9 mouse cellular contexts compared by ENCODE assay signal in genomic region chr7:130834958-130835861, GRCm38 (mm10). TPM values are rescaled to one million over a fixed set of nuclear protein-coding genes. Genes with fewer than 3 reads are reported as not detected.
DNase-seq lines count a peak whose midpoint lies in the region; ATAC-seq lines count a peak whose summit lies in the region.
"Had no signal": no experiment of that assay in that cellular context is flagged by ENCODE, and none has a peak within 500 bp of the region (broad histone marks: within the 10 kb centered on the region; RNA-seq: fewer than 3 reads in every experiment).

No protein-coding gene starts in this region.

- H3K36me3 ChIP-seq in heart, embryonic 15.5 days = no peaks in the 10 kb centered on the region
- H3K36me3 ChIP-seq: embryonic facial prominence, embryonic 15.5 days had no signal

- no peak overlapping the region for H3K4me3 ChIP-seq in heart, embryonic 15.5 days
- H3K4me3 ChIP-seq: embryonic facial prominence, embryonic 15.5 days had no signal

- WGBS in heart, embryonic 15.5 days = 26% methylated on average over 18 of the region's 18 CpGs

- peak; percentile 34 for DNase-seq in cerebellum, adult 11 months
- DNase-seq in cerebellum, adult 18-20 months = peak; percentile 39 to 47
- peak; percentile 78 to 80 for DNase-seq in kidney, postnatal 25 days
- peak; percentile 63 for DNase-seq in neural tube, embryonic 10.5 days (ENCODE audit: extremely low spot score, low spot score)
- DNase-seq in left cerebral cortex, adult 18-20 months (ENCODE audit: low spot score in 2 of 2) = no peak
- no peak for DNase-seq in urinary bladder, postnatal 4 days (ENCODE audit: low spot score in 2 of 2)

- no peak overlapping the region for H3K9ac ChIP-seq in heart, embryonic 15.5 days
- H3K9ac ChIP-seq: embryonic facial prominence, embryonic 15.5 days had no signal

- ATAC-seq in cerebellum, adult (ENCODE audit: insufficient number of reproducible peaks, low FRiP score, low TSS enrichment) = no peak
- no peak for ATAC-seq in heart, embryonic 15.5 days (replicated peaks; ENCODE audit: insufficient number of reproducible peaks, insufficient read depth, low FRiP score, low read depth)

- peaks cover 31% of the 10 kb centered on the region for H3K4me1 ChIP-seq in heart, embryonic 15.5 days (replicated peaks)

- no peak overlapping the region for H3K4me2 ChIP-seq in heart, embryonic 15.5 days
- H3K4me2 ChIP-seq: embryonic facial prominence, embryonic 15.5 days had no signal

- no peaks in the 10 kb centered on the region for H3K9me3 ChIP-seq in heart, embryonic 15.5 days (replicated peaks)
- H3K9me3 ChIP-seq: embryonic facial prominence, embryonic 15.5 days had no signal

- H3K27me3 ChIP-seq in heart, embryonic 15.5 days = peaks cover 8% of the 10 kb centered on the region; the same call in 1 of the 2 replicates

- H3K27ac ChIP-seq in heart, embryonic 15.5 days = peak overlapping the region; percentile 25; the same call in 1 of the 2 replicates
- H3K27ac ChIP-seq: embryonic facial prominence, embryonic 15.5 days had no signal

RNA-seq across cellular contexts. Expression of gene Plekha1, which starts 30.3 kb away (rescaled TPM):
- polyA plus RNA-seq in heart, embryonic 15.5 days (2015; fragmentation: Nextera tagmentation; extraction: Ambion mirVana) = 50.0 and 53.9 TPM in 2 replicates
- total RNA-seq in left cerebral cortex, adult 18-20 months (2021) = 10 to 100 TPM; 85.4 to 92.8 TPM

Comparison
In these comparisons a context has a peak if more than half of its experiments do, and no peak if none do; other contexts are left out.
1. DNase-seq: peak in cerebellum, adult 11 months (single experiment), cerebellum, adult 18-20 months (2 of 2), kidney, postnatal 25 days (2 of 2) and neural tube, embryonic 10.5 days (single experiment); none in left cerebral cortex, adult 18-20 months (0 of 2) and urinary bladder, postnatal 4 days (0 of 2).